Mouse (Mus musculus) T-cell, adult 2 months (primary cell): ENCODE measurements around the gene Klf17.
"Not testable (repeated sequence)": the region's sequence is repeated elsewhere in the genome, so short reads cannot be mapped to it uniquely, and the experiment has no call there.

Experiments
- DNase-seq: peaks from one replicate; pipeline ENCODE4 v3.0.0; 2022; ENCODE audit warnings: low spot score

The Klf17 gene

GRCm38 (mm10) chr4:117765416-117765815 is at the start of gene Klf17:
Klf17 (minus strand) TSS chr4:117765648.
- no peak for DNase-seq

DNA sequence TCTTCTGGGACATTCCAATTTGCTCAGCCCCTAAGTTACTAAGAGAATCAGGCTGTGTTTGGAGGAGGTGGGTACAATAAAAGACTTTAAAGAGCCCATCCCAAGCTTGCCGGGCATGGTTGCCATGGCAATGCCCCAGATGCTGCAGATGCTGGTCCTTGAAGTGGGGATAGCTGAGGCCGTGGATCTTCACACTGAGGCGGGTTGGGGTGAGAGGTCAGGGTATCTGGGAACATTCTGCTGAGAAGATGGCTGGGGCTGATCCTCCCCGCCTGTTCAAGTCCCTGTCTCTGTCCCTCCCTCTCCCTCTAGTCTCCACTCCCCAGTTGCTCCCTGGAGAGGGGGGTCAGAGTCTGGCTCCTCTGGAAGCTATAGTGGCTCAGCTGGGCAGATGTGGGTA is 48.9 kb upstream of the Klf17 start:
- DNase-seq = no peak

DNA sequence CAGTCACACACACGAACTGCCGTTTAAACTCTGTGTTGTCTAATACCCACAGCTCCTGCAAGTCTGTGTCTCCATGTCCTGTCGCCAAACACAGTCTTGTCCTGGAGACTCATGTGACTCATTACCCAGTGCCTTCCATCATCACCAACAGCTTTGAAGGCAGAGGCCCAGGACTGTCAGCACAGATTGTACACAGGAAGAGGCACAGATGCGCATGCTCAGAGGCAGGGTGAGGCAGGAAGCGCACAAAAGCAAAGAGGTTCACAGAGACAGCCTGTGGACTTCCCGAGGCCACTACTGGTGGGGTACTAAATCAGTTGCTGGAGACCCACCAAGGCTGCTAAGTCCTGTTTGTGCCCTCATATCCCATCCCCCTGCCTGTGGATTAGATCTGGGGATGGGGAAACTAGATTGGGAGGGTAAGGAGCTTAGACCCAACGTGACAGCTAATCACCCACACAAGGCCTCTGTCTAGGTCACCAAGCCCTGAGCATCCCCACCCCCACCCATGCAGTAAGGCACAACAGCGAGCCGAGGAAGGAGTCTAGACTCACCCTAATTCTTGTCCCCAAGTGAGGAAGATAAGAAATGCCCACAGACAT is 48.2 kb upstream of the Klf17 start:
- DNase-seq = peak; percentile 57

GRCm38 (mm10) chr4:117810933-117811332 is 45.5 kb upstream of the Klf17 start:
- DNase-seq = no peak

GRCm38 (mm10) chr4:117806992-117807391 is 41.5 kb upstream of the Klf17 start:
- DNase-seq = no peak

DNA sequence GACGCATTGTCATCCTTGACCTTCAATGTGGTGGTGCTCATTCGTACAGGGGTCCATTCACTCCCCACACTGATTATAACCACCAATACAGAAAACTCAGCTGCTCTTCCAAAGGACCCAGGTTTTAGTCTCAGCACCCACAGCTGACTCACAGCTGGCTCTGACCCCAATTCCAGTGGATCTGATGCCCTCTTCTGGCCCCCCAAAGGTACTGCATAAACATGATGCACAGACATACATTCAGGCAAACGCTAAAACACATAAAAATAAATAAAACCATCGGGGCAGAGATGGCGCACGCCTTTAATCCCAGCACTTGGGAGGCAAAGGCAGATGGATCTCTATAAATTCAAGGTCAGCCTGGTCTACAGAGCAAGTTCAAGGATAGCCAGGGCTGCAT is 34.5 kb upstream of the Klf17 start:
- DNase-seq = no peak

DNA sequence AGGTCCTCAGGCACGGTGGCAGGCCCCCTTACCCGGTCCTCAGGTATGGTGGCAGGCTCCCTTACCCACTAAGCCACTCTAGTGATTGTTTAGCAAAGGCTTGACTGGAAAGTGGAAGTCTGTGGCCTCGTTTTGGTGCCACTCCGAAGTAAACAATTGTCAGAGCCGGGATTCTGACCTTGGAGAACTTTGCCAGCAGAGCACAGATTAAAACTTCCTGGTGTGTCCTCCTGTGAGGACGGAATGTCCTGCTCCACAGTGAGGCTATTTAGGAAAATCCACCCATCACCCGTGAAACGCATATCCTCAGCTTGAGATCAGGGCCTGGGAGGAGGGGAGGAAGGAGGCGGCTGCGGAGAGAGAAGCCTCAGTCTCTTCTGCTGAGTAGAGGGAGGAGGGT is 22.9 kb upstream of the Klf17 start:
- no peak for DNase-seq

DNA sequence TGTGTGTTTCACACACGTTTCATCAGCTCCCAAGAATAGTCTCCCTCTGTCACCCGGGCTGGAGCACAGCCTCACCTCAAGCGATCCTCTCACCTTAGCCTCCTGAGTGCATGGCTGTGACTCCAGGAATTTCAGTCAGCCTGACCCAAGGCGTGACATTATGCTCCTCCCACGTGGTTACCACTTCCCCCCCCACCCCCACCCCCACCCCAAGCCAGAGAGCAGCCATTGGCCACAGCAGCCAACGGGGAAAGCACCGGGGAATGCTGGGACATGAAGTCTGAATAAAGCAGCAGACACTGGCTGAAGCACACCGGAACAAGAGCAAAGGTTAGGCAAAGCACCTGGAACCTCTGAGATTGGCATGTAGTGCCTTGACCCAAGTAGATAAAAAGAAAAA is 21.5 kb upstream of the Klf17 start:
- no peak for DNase-seq

- DNase-seq = no peak
Measured at GRCm38 (mm10) chr4:117782908-117783307, 17.5 kb upstream of the Klf17 start.

DNA sequence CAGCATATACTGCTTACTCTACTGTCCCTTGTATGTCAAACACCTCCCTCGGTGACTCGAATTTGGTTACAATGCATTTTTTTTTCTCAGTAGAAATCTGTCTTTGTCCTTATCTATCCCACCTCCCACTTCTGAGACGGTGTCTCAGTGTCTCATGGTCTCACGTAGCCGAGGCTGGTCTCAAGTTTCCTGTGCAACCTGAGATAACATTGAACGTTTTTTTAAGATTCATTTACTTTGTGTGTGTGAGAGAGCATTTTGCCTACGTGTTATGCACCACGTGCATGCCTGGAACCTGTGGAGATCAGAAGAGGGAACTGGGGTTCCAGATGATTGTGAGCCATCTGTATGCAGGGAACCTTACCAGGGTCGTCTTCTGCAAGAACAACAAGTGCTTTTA is 7.5 kb upstream of the Klf17 start:
- DNase-seq = no peak

GRCm38 (mm10) chr4:117770935-117771334 is 5.5 kb upstream of the Klf17 start:
- DNase-seq = peak; percentile 7

DNA sequence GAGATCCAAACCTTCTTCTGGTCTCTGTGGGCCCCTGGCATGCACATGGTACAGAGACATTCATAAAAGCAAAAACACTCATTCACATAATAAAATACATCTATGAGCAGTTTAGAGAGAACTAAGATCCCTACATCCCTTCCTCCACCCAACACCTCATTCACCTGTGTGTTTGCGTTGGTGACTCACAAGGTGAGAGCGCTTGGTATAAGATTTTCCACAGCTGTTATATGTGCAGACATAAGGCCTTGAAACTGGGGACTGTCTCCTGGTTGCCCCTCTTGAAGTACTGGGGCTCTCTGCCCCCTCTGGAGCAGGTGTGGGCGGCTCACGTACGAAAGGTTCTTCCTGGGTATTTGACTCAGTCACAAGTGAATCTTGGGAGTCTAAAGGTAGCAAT is 5.3 kb downstream of the Klf17 start:
- no peak for DNase-seq

- not testable (repeated sequence) for DNase-seq
Measured at GRCm38 (mm10) chr4:117752469-117752868, 13.0 kb downstream of the Klf17 start.

DNA sequence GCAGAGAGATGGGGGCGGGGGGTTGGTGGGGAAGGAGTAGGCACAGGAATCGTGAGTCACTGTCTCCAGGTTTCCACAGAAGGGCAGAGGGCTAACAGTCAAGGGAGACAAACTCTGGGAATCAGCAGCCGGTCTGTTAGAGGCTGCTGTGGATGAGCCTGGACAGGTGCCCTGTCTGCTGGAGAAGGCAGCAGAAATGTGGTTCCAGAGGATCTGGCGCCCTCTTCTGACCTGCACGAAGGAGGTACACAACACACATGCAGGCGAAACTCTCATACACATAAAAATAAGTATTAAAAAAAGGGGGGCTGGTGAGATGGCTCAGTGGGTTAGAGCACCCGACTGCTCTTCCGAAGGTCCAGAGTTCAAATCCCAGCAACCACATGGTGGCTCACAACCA is 27.9 kb downstream of the Klf17 start:
- no peak for DNase-seq

DNA sequence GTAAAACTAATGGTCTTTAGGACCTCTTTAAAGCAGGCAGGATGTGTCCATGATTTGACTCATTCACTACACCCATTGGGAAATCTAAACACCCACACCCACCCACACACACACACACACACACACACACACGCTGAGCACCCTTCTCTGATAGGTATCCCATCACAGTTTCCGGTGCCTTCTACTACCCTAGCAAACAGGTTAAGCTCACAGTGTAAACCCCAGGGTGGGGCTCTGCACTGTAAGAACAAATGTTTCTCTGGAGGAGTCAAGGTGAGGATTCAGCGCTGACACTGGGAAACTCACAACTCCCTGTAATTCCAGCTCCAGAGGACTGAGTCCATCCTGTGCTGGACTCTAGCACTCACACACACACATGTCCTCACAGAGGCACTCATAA is 33.5 kb downstream of the Klf17 start:
- no peak for DNase-seq

- no peak for DNase-seq
Measured at GRCm38 (mm10) chr4:117724112-117724511, 41.3 kb downstream of the Klf17 start, which contains the start of gene Gm12845. Gm12845 (plus strand) TSS chr4:117724412.

GRCm38 (mm10) chr4:117713303-117714098 is 51.9 kb downstream of the Klf17 start:
- no peak for DNase-seq

GRCm38 (mm10) chr4:117712314-117712713 is 53.1 kb downstream of the Klf17 start:
- DNase-seq = no peak

DNA sequence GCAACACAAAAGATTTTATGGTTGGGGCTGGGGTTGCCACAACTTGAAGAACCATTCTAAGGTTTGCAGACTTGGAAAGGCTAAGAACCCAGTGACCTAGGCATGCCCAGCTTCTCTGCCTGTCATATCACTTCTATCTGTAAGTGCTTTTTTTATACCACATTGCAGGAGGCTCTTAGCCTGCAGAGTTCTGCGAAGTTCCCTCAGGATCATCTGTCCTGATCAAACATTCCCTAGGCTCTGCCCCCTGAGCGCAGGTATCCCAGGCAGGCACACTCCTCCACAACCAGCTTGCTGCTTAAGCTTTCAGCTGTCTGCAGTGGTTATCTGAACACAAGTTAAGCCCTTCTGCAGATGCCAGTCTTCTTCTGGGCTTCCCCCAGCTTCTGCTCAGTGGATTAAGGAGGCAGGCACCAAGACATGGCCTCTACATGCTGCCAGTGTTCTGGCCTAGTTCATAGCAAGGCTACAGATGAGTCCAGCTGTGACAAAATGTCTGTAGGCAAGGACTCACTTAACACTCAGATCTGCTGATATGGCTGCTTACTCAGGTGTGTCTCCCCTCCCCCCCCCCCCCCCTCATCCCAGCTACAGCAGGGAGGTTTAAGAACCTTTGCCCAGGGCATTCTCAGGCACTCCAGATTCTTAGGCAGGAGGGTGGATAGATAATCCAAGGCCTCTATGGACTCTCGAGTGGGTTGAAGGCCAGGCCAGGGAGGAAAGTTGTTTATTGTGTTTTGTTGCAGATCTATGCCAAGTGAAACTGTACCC is 56.5 kb downstream of the Klf17 start:
- DNase-seq = no peak
